Mouse (Mus musculus) ovary, adult 18-20 months (tissue): Measurements from ENCODE around the gene Flot2.

Source experiments
- DNase-seq: peaks from one replicate; pipeline ENCODE4 v3.0.0; 2022; ENCODE audit warnings: low spot score, mixed read lengths

Gene Flot2

GRCm38 (mm10) chr11:78102958-78103747, 65.4 kb downstream of the Flot2 start:
- DNase-seq: no peak

DNA sequence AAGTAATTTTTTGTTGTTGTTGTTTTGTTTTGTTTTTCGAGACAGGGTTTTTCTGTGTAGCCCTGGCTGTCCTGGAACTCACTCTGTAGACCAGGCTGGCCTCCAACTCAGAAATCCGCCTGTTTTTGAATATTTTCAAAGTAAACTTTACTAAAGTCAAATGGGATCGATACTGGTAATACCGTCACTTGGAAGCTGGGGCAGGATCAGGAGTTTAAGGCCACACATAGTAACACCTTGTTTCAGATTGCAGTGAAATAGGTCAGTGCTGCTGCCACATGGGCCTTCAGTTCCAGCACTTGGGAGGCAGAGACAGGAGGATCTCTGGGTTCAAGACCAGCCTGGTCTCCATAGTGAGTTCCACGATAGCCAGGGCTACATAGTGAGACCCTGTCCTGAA, 66.8 kb downstream of the Flot2 start:
- no peak for DNase-seq
